Mouse (Mus musculus) small intestine, adult 2 months (tissue): ENCODE data around the gene Ndufa6. TPM values are rescaled to one million over a fixed set of nuclear protein-coding genes. Genes with fewer than 3 reads are reported as not detected.

Source experiments
- H3K27ac ChIP-seq: fragments of 200-500 bp; 2 replicates; pipeline ENCODE4 v1.5.1; 2012; ENCODE audit warnings: low read depth, low read length, control low read depth, inconsistent platforms; ENCODE audit not compliant: insufficient read depth
- H3K27me3 ChIP-seq: fragments of 200-500 bp; 2 replicates; pipeline ENCODE4 v1.6.1; 2012; ENCODE audit warnings: mild to moderate bottlenecking, moderate library complexity, low read length, inconsistent platforms; ENCODE audit not compliant: control insufficient read depth, insufficient read depth
- H3K36me3 ChIP-seq: fragments of 200-500 bp; 2 replicates; pipeline ENCODE4 v1.6.1; 2012; ENCODE audit warnings: mild to moderate bottlenecking, low read length, control low read depth, inconsistent platforms; ENCODE audit not compliant: control insufficient read depth, insufficient read depth
- H3K4me1 ChIP-seq: fragments of 200-500 bp; 2 replicates; pipeline ENCODE4 v1.6.1; 2012; ENCODE audit warnings: low read length, inconsistent platforms, mixed read lengths; ENCODE audit not compliant: control insufficient read depth, insufficient read depth, insufficient read length
- H3K4me3 ChIP-seq: fragments of 200-500 bp; 2 replicates; pipeline ENCODE4 v1.5.1; 2012; ENCODE audit warnings: low read depth, mild to moderate bottlenecking, control low read depth, inconsistent platforms, low read length, moderate library complexity
- CTCF ChIP-seq: fragments of 200-500 bp; IDR thresholded peaks from 2 replicates; pipeline ENCODE4 v1.5.1; 2012; ENCODE audit warnings: low read depth, mild to moderate bottlenecking, control low read depth, inconsistent platforms, low read length, moderate library complexity, mixed read lengths; ENCODE audit not compliant: insufficient replicate concordance, insufficient read length; ENCODE audit errors: extremely low read depth
- POLR2A ChIP-seq: fragments of 200-500 bp; IDR thresholded peaks from 2 replicates; pipeline ENCODE4 v1.6.1; 2012; ENCODE audit warnings: low read depth, mild to moderate bottlenecking, control low read depth, inconsistent platforms, low read length, moderate library complexity
- WGBS: fragments of 180-500 bp; shearing (Covaris S2); methylation state at CpG from one replicate; pipeline ENCODE4 v1.1.7; 2018; 5-methylcytosine and 5-hydroxymethylcytosine counted together
- polyA plus RNA-seq: library from polyadenylated mRNA; depleted of rRNA; stranded (reverse); fragments of >200 nt; gene quantifications from 2 replicates; pipeline ENCODE4 v1.2.3, GENCODE M21; 2012

Gene Ndufa6
- polyA plus RNA-seq, 1 experiment, result 669 TPM

GRCm38 (mm10) chr15:82345820-82346470 lies 8.2 kb downstream of the Ndufa6 start:
- under 1% methylated on average over 51 of the region's 51 CpGs for WGBS
- TF ChIP-seq POLR2A (peak; percentile 65), CTCF (no peak)
- Histone ChIP-seq H3K4me3 (peak overlapping the region; percentile 70), H3K36me3 (peaks cover 29% of the 10 kb centered on the region), H3K27me3 (0 out of 2 replicates have a peak, but pooled peaks cover 1% of the 10 kb centered on the region), H3K27ac (peak overlapping the region; percentile 87), H3K4me1 (peaks cover 32% of the 10 kb centered on the region)

GRCm38 (mm10) chr15:82344971-82345370 lies 9.2 kb downstream of the Ndufa6 start:
- 0 out of 2 replicates have a peak, but pooled peaks cover 3% of the 10 kb centered on the region for H3K27me3 ChIP-seq
- H3K27ac ChIP-seq, result no peak overlapping the region
- 82% methylated on average over 6 of the region's 6 CpGs for WGBS

GRCm38 (mm10) chr15:82343368-82344287 lies 10.5 kb downstream of the Ndufa6 start:
- no peak overlapping the region for H3K4me3 ChIP-seq
- H3K4me1 ChIP-seq, result peaks cover 26% of the 10 kb centered on the region
- WGBS, result 83% methylated on average over 27 of the region's 27 CpGs
- H3K27ac ChIP-seq, result no peak overlapping the region
- TF ChIP-seq POLR2A, result no peak
- TF ChIP-seq CTCF, result no peak
- H3K27me3 ChIP-seq, result 0 out of 2 replicates have a peak, but pooled peaks cover 3% of the 10 kb centered on the region
- peaks cover 9% of the 10 kb centered on the region for H3K36me3 ChIP-seq

More at GRCm38 (mm10) chr15:82344971-82345370, 9.2 kb downstream of the Ndufa6 start:
- Histone ChIP-seq H3K36me3 (peaks cover 21% of the 10 kb centered on the region), H3K4me3 (no peak overlapping the region), H3K4me1 (peaks cover 34% of the 10 kb centered on the region)
- TF ChIP-seq POLR2A, result no peak
- no peak for TF ChIP-seq CTCF

- H3K4me3 ChIP-seq, result no peak overlapping the region
- 0 out of 2 replicates have a peak, but pooled peaks cover 3% of the 10 kb centered on the region for H3K27me3 ChIP-seq
- H3K27ac ChIP-seq, result no peak overlapping the region
- no peaks in the 10 kb centered on the region for H3K36me3 ChIP-seq
- H3K4me1 ChIP-seq, result peaks cover 21% of the 10 kb centered on the region
- WGBS, result 71% methylated on average over 5 of the region's 5 CpGs
- TF ChIP-seq CTCF (no peak), POLR2A (no peak)
Observed at GRCm38 (mm10) chr15:82342543-82342935, 11.6 kb downstream of the Ndufa6 start.

- H3K4me3 ChIP-seq, result peak overlapping the region; percentile 6; the same call in 1 of the 2 replicates
- no peak for TF ChIP-seq CTCF
- TF ChIP-seq POLR2A, result no peak
- peaks cover 22% of the 10 kb centered on the region for H3K4me1 ChIP-seq
- 63% methylated on average over 15 of the region's 15 CpGs for WGBS
- no peaks in the 10 kb centered on the region for H3K36me3 ChIP-seq
- 0 out of 2 replicates have a peak, but pooled peaks cover 3% of the 10 kb centered on the region for H3K27me3 ChIP-seq
- H3K27ac ChIP-seq, result peak overlapping the region; percentile 63
Observed at GRCm38 (mm10) chr15:82341675-82342542, 12.2 kb downstream of the Ndufa6 start.

GRCm38 (mm10) chr15:82341036-82341501 lies 13.1 kb downstream of the Ndufa6 start:
- Histone ChIP-seq H3K36me3 (peaks cover 7% of the 10 kb centered on the region; the same call in 1 of the 2 replicates), H3K4me1 (peaks cover 22% of the 10 kb centered on the region), H3K27me3 (0 out of 2 replicates have a peak, but pooled peaks cover 3% of the 10 kb centered on the region), H3K27ac (peak overlapping the region; percentile 63), H3K4me3 (peak overlapping the region; percentile 62)
- TF ChIP-seq CTCF (no peak), POLR2A (0 out of 2 replicates have a peak, but pooled peaks have one; percentile 42)
- WGBS, result 3% methylated on average over 39 of the region's 40 CpGs
